In genomic region chr5:123793081-123793480, GRCm38 (mm10) we compare ENCODE assay signal across 14 mouse cellular contexts.
"Had no signal": no experiment of that assay in that cellular context is flagged by ENCODE, and none has a peak within 500 bp of the region (broad histone marks: within the 10 kb centered on the region; RNA-seq: fewer than 3 reads in every experiment).

No protein-coding gene starts in this region.

- H3K9me3 ChIP-seq: limb, embryonic 12.5 days; limb, embryonic 15.5 days; liver, embryonic 15.5 days had no signal

- H3K4me1 ChIP-seq: limb, embryonic 12.5 days; limb, embryonic 15.5 days; liver, embryonic 15.5 days had no signal

- H3K9ac ChIP-seq: limb, embryonic 12.5 days; limb, embryonic 15.5 days; liver, embryonic 15.5 days had no signal

- H3K27ac ChIP-seq: limb, embryonic 12.5 days; limb, embryonic 15.5 days; liver, embryonic 15.5 days had no signal

- H3K27me3 ChIP-seq: limb, embryonic 12.5 days; limb, embryonic 15.5 days; liver, embryonic 15.5 days had no signal

- DNase-seq: kidney, adult 8-10 months; kidney, postnatal 25 days; left cerebral cortex, postnatal 4 days; lung, adult 2 months; lung, postnatal 14 days; lung, postnatal 4 days; midbrain, embryonic 14.5 days; thymus, adult 2 months; thymus, postnatal 14 days had no signal

- H3K4me3 ChIP-seq: limb, embryonic 12.5 days; limb, embryonic 15.5 days; liver, embryonic 15.5 days had no signal

- H3K4me2 ChIP-seq: limb, embryonic 12.5 days; limb, embryonic 15.5 days; liver, embryonic 11.5 days; liver, embryonic 15.5 days; midbrain, embryonic 11.5 days had no signal
